Mouse (Mus musculus) heart, embryonic 12.5 days (tissue): ENCODE data around the gene Zfp449. TPM values are rescaled to one million over a fixed set of nuclear protein-coding genes. Genes with fewer than 3 reads are reported as not detected.

Experiments used
- ATAC-seq: fragments of 200-750 bp; cut with Nextera tagmentation; 2 replicates; pipeline ENCODE4 v1.8.0; 2017; ENCODE audit warnings: moderate TSS enrichment, moderate library complexity; ENCODE audit not compliant: insufficient number of reproducible peaks, low FRiP score
- H3K27ac ChIP-seq: fragments of 300-500 bp; sonication (generic); 2 replicates; pipeline ENCODE4 v1.5.1; 2016; ENCODE audit warnings: mild to moderate bottlenecking, moderate library complexity; ENCODE audit not compliant: poor library complexity, severe bottlenecking
- H3K27me3 ChIP-seq: fragments of 300-500 bp; sonication (generic); replicated peaks from 2 replicates; pipeline ENCODE4 v1.6.1; 2016; ENCODE audit warnings: mild to moderate bottlenecking, moderate library complexity
- H3K36me3 ChIP-seq: fragments of 300-500 bp; sonication (generic); 2 replicates; pipeline ENCODE4 v1.6.1; 2016; ENCODE audit warnings: mild to moderate bottlenecking, moderate library complexity
- H3K4me1 ChIP-seq: fragments of 300-500 bp; sonication (generic); replicated peaks from 2 replicates; pipeline ENCODE4 v1.6.1; 2016; ENCODE audit warnings: mild to moderate bottlenecking
- H3K4me2 ChIP-seq: fragments of 300-500 bp; sonication (generic); 2 replicates; pipeline ENCODE4 v1.6.1; 2016; ENCODE audit warnings: mild to moderate bottlenecking, moderate library complexity
- H3K4me3 ChIP-seq: fragments of 300-500 bp; sonication (generic); 2 replicates; pipeline ENCODE4 v1.5.1; 2016; ENCODE audit warnings: mild to moderate bottlenecking
- H3K9ac ChIP-seq: fragments of 300-500 bp; sonication (generic); 2 replicates; pipeline ENCODE4 v1.6.1; 2016; ENCODE audit warnings: mild to moderate bottlenecking, moderate library complexity
- H3K9me3 ChIP-seq: fragments of 300-500 bp; sonication (generic); replicated peaks from 2 replicates; pipeline ENCODE4 v1.6.1; 2016; ENCODE audit warnings: mild to moderate bottlenecking, moderate library complexity
- WGBS: fragments of 180-500 bp; shearing (Covaris S2); methylation state at CpG from one replicate; pipeline ENCODE4 v1.1.7; 2016; 5-methylcytosine and 5-hydroxymethylcytosine counted together
- polyA plus RNA-seq: library from polyadenylated mRNA; unstranded; fragments of >200 nt; fragmentation: Nextera tagmentation; extraction: Ambion mirVana; gene quantifications from 2 replicates; pipeline ENCODE4 v1.2.1, GENCODE M21; 2016

Zfp449 gene
- polyA plus RNA-seq, 1 experiment from 2014 or later, result 7.5 TPM

GRCm38 (mm10) chrX:56384142-56384541, 37.9 kb downstream of the Zfp449 start:
- Histone ChIP-seq H3K36me3 (no peaks in the 10 kb centered on the region), H3K4me3 (no peak overlapping the region), H3K27me3 (no peaks in the 10 kb centered on the region), H3K4me2 (no peak overlapping the region), H3K9me3 (peaks cover 6% of the 10 kb centered on the region), H3K27ac (no peak overlapping the region), H3K9ac (no peak overlapping the region), H3K4me1 (no peaks in the 10 kb centered on the region)
- 84% methylated on average over 2 of the region's 2 CpGs for WGBS
- no peak for ATAC-seq

GRCm38 (mm10) chrX:56404646-56405045, 58.4 kb downstream of the Zfp449 start:
- no peak for ATAC-seq
- WGBS, result 26% methylated on average over 2 of the region's 2 CpGs

DNA sequence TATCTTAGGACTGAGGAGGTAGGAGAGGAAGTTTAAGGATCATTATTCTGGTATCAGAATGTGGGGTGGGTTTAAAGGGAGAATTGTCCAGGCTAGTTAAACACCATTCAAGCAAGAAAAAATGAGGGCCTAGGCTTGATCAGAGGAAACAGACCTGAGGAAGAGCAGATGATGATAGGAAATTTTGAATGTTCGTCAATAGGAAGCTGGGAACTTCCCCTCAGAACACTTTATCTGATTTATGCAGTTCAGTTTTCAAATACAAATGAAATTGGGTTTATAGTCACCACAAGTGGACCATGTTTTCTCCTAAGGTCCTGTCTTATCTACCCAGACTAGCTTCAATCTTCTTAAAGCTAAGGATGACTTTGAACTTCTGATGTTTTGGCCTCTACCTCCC, 59.3 kb downstream of the Zfp449 start:
- H3K27me3 ChIP-seq, result no peaks in the 10 kb centered on the region
- 46% methylated on average over 1 of the region's 1 CpGs for WGBS
- no peak overlapping the region for H3K4me3 ChIP-seq
- no peaks in the 10 kb centered on the region for H3K36me3 ChIP-seq
- ATAC-seq, result no peak
- no peaks in the 10 kb centered on the region for H3K9me3 ChIP-seq
- H3K4me2 ChIP-seq, result no peak overlapping the region
- no peak overlapping the region for H3K27ac ChIP-seq
- H3K4me1 ChIP-seq, result no peaks in the 10 kb centered on the region
- no peak overlapping the region for H3K9ac ChIP-seq

More at GRCm38 (mm10) chrX:56404646-56405045, 58.4 kb downstream of the Zfp449 start:
- Histone ChIP-seq H3K36me3 (no peaks in the 10 kb centered on the region), H3K4me3 (no peak overlapping the region), H3K4me2 (no peak overlapping the region), H3K9me3 (no peaks in the 10 kb centered on the region), H3K27me3 (no peaks in the 10 kb centered on the region), H3K4me1 (no peaks in the 10 kb centered on the region), H3K9ac (no peak overlapping the region), H3K27ac (no peak overlapping the region)

DNA sequence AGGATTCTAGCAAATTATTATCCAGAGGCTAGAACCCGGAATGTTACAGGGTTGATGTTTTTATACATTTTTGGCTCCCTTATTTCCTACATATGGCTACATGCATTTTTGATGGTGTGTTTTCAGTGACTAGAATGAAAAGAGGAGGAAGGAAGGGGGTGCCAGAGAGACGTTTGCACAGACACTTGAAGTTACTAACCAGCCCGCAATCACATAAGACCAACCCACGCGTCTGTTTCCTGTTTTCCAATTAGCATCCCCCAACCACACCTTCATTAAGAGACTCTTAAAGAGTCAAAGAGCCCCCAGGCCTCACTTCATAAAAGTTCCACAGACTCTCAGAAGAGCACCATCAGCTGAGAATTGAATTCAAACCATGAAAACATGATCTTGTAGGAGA, 59.9 kb downstream of the Zfp449 start:
- H3K27ac ChIP-seq, result no peak overlapping the region
- no peaks in the 10 kb centered on the region for H3K4me1 ChIP-seq
- no peak for ATAC-seq
- H3K9ac ChIP-seq, result no peak overlapping the region
- 67% methylated on average over 5 of the region's 5 CpGs for WGBS
- no peaks in the 10 kb centered on the region for H3K9me3 ChIP-seq
- H3K4me2 ChIP-seq, result no peak overlapping the region
- no peaks in the 10 kb centered on the region for H3K36me3 ChIP-seq
- H3K27me3 ChIP-seq, result no peaks in the 10 kb centered on the region
- no peak overlapping the region for H3K4me3 ChIP-seq

Other genes starting within 250 kb of the Zfp449 start
- 3.1 and 3.7 TPM in 2 replicates for gene 3830403N18Rik, start 209.8 kb upstream of the Zfp449 start, polyA plus RNA-seq
- gene Gm773, start 133.5 kb upstream of the Zfp449 start, polyA plus RNA-seq, result not detected in 2 replicates
- gene Smim10l2a, start 28.2 kb downstream of the Zfp449 start, polyA plus RNA-seq, result 3.6 and 3.7 TPM in 2 replicates
- gene Gm2174, start 101.6 kb downstream of the Zfp449 start, polyA plus RNA-seq, result 2.1 TPM in 1 of 2 replicates, not detected in the other
- 18.1 and 20.1 TPM in 2 replicates for gene Ints6l, start 108.5 kb downstream of the Zfp449 start, polyA plus RNA-seq
- gene Gm10477, start 178.3 kb downstream of the Zfp449 start, polyA plus RNA-seq, result not detected in 2 replicates
- not detected in 2 replicates for gene Gm648, start 203.2 kb downstream of the Zfp449 start, polyA plus RNA-seq